Mouse (Mus musculus) ES-Bruce4 (cell line): ENCODE results near the gene Ncapg. TPM values are rescaled to one million over a fixed set of nuclear protein-coding genes. Genes with fewer than 3 reads are reported as not detected.

Source experiments
- H3K27ac ChIP-seq: 2 replicates; pipeline ENCODE4 v1.5.1; 2012; ENCODE audit warnings: low read length, inconsistent platforms; ENCODE audit not compliant: insufficient read depth
- H3K27me3 ChIP-seq: 2 replicates; pipeline ENCODE4 v1.6.1; 2012; ENCODE audit warnings: mild to moderate bottlenecking, low read length, inconsistent platforms; ENCODE audit not compliant: control insufficient read depth, poor library complexity, insufficient read depth, severe bottlenecking
- H3K36me3 ChIP-seq: 2 replicates; pipeline ENCODE4 v1.6.1; 2012; ENCODE audit warnings: inconsistent platforms, mild to moderate bottlenecking, low read length, moderate library complexity; ENCODE audit not compliant: control insufficient read depth, poor library complexity, insufficient read depth, severe bottlenecking
- H3K4me1 ChIP-seq: one replicate; pipeline ENCODE4 v1.8.1; 2011; ENCODE audit warnings: low read length; ENCODE audit not compliant: control insufficient read depth, insufficient read depth
- H3K4me3 ChIP-seq: 2 replicates; pipeline ENCODE4 v1.5.1; 2011; ENCODE audit warnings: low read depth, mild to moderate bottlenecking, low read length
- H3K9ac ChIP-seq: 2 replicates; pipeline ENCODE4 v1.6.1; 2012; ENCODE audit warnings: low read depth, mild to moderate bottlenecking, inconsistent platforms; ENCODE audit not compliant: poor library complexity, severe bottlenecking
- H3K9me3 ChIP-seq: replicated peaks from 2 replicates; pipeline ENCODE4 v1.6.1; 2012; ENCODE audit warnings: mild to moderate bottlenecking, low read length, inconsistent platforms; ENCODE audit not compliant: control insufficient read depth, poor library complexity, insufficient read depth, severe bottlenecking
- CTCF ChIP-seq: IDR thresholded peaks from one replicate; pipeline ENCODE4 v1.8.1; 2011; ENCODE audit warnings: low read depth, low read length
- EP300 ChIP-seq: IDR thresholded peaks from 2 replicates; pipeline ENCODE4 v1.6.1; 2011; ENCODE audit warnings: low read depth, low read length; ENCODE audit not compliant: insufficient read depth
- POLR2A ChIP-seq: IDR thresholded peaks from one replicate; pipeline ENCODE4 v1.8.1; 2011; ENCODE audit warnings: low read length; ENCODE audit not compliant: insufficient read depth
- polyA plus RNA-seq: library from polyadenylated mRNA; stranded (reverse); fragments of >200 nt; gene quantifications from 2 replicates; pipeline ENCODE4 v1.2.4, GENCODE M21; 2011; ENCODE audit warnings: low read depth; ENCODE audit not compliant: missing spikeins, insufficient read depth, insufficient read length

Ncapg gene
- 104 and 109 TPM in 2 replicates for polyA plus RNA-seq

GRCm38 (mm10) chr5:45669598-45670279 is at the start of gene Ncapg:
TSS of gene Ncapg (plus strand) at chr5:45669919.
- Histone ChIP-seq H3K9ac (peak within 1 kb of the TSS; percentile 93), H3K9me3 (no peaks in the 10 kb centered on the region), H3K36me3 (peaks cover 7% of the 10 kb centered on the region), H3K27ac (peak within 1 kb of the TSS; percentile 45), H3K4me1 (no peaks in the 10 kb centered on the region), H3K4me3 (peak within 1 kb of the TSS; percentile 92), H3K27me3 (no peaks in the 10 kb centered on the region)
- TF ChIP-seq POLR2A = peak; percentile 77
- TF ChIP-seq CTCF = no peak

- no peaks in the 10 kb centered on the region for H3K4me1 ChIP-seq
- peaks cover 39% of the 10 kb centered on the region for H3K9me3 ChIP-seq
- no peak overlapping the region for H3K9ac ChIP-seq
- TF ChIP-seq POLR2A (no peak), CTCF (no peak), EP300 (no peak)
- H3K36me3 ChIP-seq = no peaks in the 10 kb centered on the region
- no peaks in the 10 kb centered on the region for H3K27me3 ChIP-seq
- H3K27ac ChIP-seq = no peak overlapping the region
- H3K4me3 ChIP-seq = no peak overlapping the region
Measured at GRCm38 (mm10) chr5:45621511-45621910, 48.2 kb upstream of the Ncapg start.

GRCm38 (mm10) chr5:45627771-45628170 is 41.9 kb upstream of the Ncapg start:
- H3K9ac ChIP-seq = no peak overlapping the region
- H3K9me3 ChIP-seq = peaks cover 15% of the 10 kb centered on the region
- no peaks in the 10 kb centered on the region for H3K4me1 ChIP-seq
- TF ChIP-seq CTCF (no peak), POLR2A (no peak), EP300 (no peak)
- H3K36me3 ChIP-seq = no peaks in the 10 kb centered on the region
- H3K27me3 ChIP-seq = no peaks in the 10 kb centered on the region
- H3K27ac ChIP-seq = no peak overlapping the region
- no peak overlapping the region for H3K4me3 ChIP-seq

GRCm38 (mm10) chr5:45629470-45629869 is 40.2 kb upstream of the Ncapg start:
- no peak overlapping the region for H3K4me3 ChIP-seq
- H3K4me1 ChIP-seq = no peaks in the 10 kb centered on the region
- peaks cover 6% of the 10 kb centered on the region; the same call in 1 of the 2 replicates for H3K9me3 ChIP-seq
- H3K27ac ChIP-seq = no peak overlapping the region
- no peak overlapping the region for H3K9ac ChIP-seq
- no peaks in the 10 kb centered on the region for H3K27me3 ChIP-seq
- TF ChIP-seq POLR2A (no peak), CTCF (no peak), EP300 (no peak)
- H3K36me3 ChIP-seq = no peaks in the 10 kb centered on the region

- TF ChIP-seq EP300 = no peak
- no peak for TF ChIP-seq POLR2A
- Histone ChIP-seq H3K9ac (no peak overlapping the region), H3K4me3 (no peak overlapping the region)
Measured at GRCm38 (mm10) chr5:45638378-45638777, 31.3 kb upstream of the Ncapg start.

GRCm38 (mm10) chr5:45638806-45639714 is 30.7 kb upstream of the Ncapg start, which contains the start of gene Fam184b:
TSS of gene Fam184b (minus strand) at chr5:45639614.
- no peaks in the 10 kb centered on the region for H3K4me1 ChIP-seq
- H3K9me3 ChIP-seq = no peaks in the 10 kb centered on the region
- no peak within 1 kb of the TSS for H3K27ac ChIP-seq
- peak within 1 kb of the TSS; percentile 14 for H3K9ac ChIP-seq
- no peak for TF ChIP-seq CTCF
- TF ChIP-seq EP300 = no peak
- TF ChIP-seq POLR2A = no peak
- no peaks in the 10 kb centered on the region for H3K36me3 ChIP-seq
- H3K4me3 ChIP-seq = peak within 1 kb of the TSS; percentile 73
- peaks cover 10% of the 10 kb centered on the region for H3K27me3 ChIP-seq

More at GRCm38 (mm10) chr5:45638378-45638777, 31.3 kb upstream of the Ncapg start:
- H3K36me3 ChIP-seq = no peaks in the 10 kb centered on the region
- no peak overlapping the region for H3K27ac ChIP-seq
- H3K4me1 ChIP-seq = no peaks in the 10 kb centered on the region
- no peaks in the 10 kb centered on the region for H3K9me3 ChIP-seq
- H3K27me3 ChIP-seq = peaks cover 10% of the 10 kb centered on the region
